Mouse (Mus musculus): ENCODE results near the gene Rnf166.

GRCm38 (mm10) chr8:122423659-122424058 is 52.2 kb downstream of the Rnf166 start:
- TF ChIP-seq POLR2A (IDR thresholded peaks at IDR 0.05; ENCODE audit: insufficient read length, low read depth) (no peak), MYOD1 (IDR thresholded peaks at IDR 0.05; ENCODE audit: control insufficient read depth in 1 of 3, insufficient read length in 2 of 3, low read depth in 2 of 3) (no peak), MAX (IDR thresholded peaks at IDR 0.05; ENCODE audit: low read depth) (no peak), TCF12 (IDR thresholded peaks at IDR 0.05; ENCODE audit: insufficient read depth, poor library complexity, severe bottlenecking) (no peak), REST (IDR thresholded peaks at IDR 0.05; ENCODE audit: insufficient read depth, insufficient read length) (no peak), E2F4 (IDR thresholded peaks at IDR 0.05; ENCODE audit: insufficient read depth) (no peak), SRF (IDR thresholded peaks at IDR 0.05; ENCODE audit: control insufficient read depth, insufficient read length, low read depth) (no peak), USF1 (IDR thresholded peaks at IDR 0.05; ENCODE audit: low read depth) (no peak)

All from myocyte (in vitro differentiated cells).